Mouse (Mus musculus) limb, embryonic 15.5 days (tissue): ENCODE measurements around the gene Sh3bgrl3. TPM values are rescaled to one million over a fixed set of nuclear protein-coding genes. Genes with fewer than 3 reads are reported as not detected.

Experiments
- ATAC-seq: fragments of 200-750 bp; cut with Nextera tagmentation; 2 replicates; pipeline ENCODE4 v1.8.0; 2017; ENCODE audit warnings: low read depth, moderate TSS enrichment; ENCODE audit not compliant: insufficient number of reproducible peaks, low FRiP score, low TSS enrichment
- H3K27ac ChIP-seq: fragments of 300-500 bp; sonication (generic); 2 replicates; pipeline ENCODE4 v1.5.1; 2015; ENCODE audit warnings: moderate library complexity, mild to moderate bottlenecking, inconsistent platforms
- H3K27me3 ChIP-seq: fragments of 300-500 bp; sonication (generic); 2 replicates; pipeline ENCODE4 v1.6.1; 2015; ENCODE audit warnings: inconsistent platforms
- H3K36me3 ChIP-seq: fragments of 300-500 bp; sonication (generic); 2 replicates; pipeline ENCODE4 v1.6.1; 2015; ENCODE audit warnings: inconsistent platforms
- H3K4me1 ChIP-seq: fragments of 300-500 bp; sonication (generic); 2 replicates; pipeline ENCODE4 v1.6.1; 2015; ENCODE audit warnings: inconsistent platforms
- H3K4me2 ChIP-seq: fragments of 300-500 bp; sonication (generic); 2 replicates; pipeline ENCODE4 v1.6.1; 2015; ENCODE audit warnings: mild to moderate bottlenecking, inconsistent platforms
- H3K4me3 ChIP-seq: fragments of 300-500 bp; sonication (generic); 2 replicates; pipeline ENCODE4 v1.5.1; 2015; ENCODE audit warnings: mild to moderate bottlenecking, inconsistent platforms
- H3K9ac ChIP-seq: fragments of 300-500 bp; sonication (generic); 2 replicates; pipeline ENCODE4 v1.6.1; 2015; ENCODE audit warnings: inconsistent platforms
- H3K9me3 ChIP-seq: fragments of 300-500 bp; sonication (generic); 2 replicates; pipeline ENCODE4 v1.6.1; 2016; ENCODE audit warnings: inconsistent platforms
- WGBS: fragments of 180-500 bp; shearing (Covaris S2); methylation state at CpG from one replicate; pipeline ENCODE4 v1.1.7; 2015; 5-methylcytosine and 5-hydroxymethylcytosine counted together
- polyA plus RNA-seq: library from polyadenylated mRNA; unstranded; fragments of >200 nt; fragmentation: Nextera tagmentation; extraction: Ambion mirVana; gene quantifications from 2 replicates; pipeline ENCODE4 v1.2.1, GENCODE M21; 2015

Sh3bgrl3 gene
- polyA plus RNA-seq, 1 experiment from 2014 or later: 496 TPM

- WGBS: 4% methylated on average over 21 of the region's 21 CpGs
- H3K36me3 ChIP-seq: no peaks in the 10 kb centered on the region
- no peak overlapping the region for H3K27ac ChIP-seq
- peak overlapping the region; percentile 73 for H3K4me3 ChIP-seq
- ATAC-seq: no peak
- 0 out of 2 replicates have a peak, but pooled peaks cover 6% of the 10 kb centered on the region for H3K4me1 ChIP-seq
- peak overlapping the region; percentile 66 for H3K4me2 ChIP-seq
- H3K27me3 ChIP-seq: no peaks in the 10 kb centered on the region
- peak overlapping the region; percentile 62 for H3K9ac ChIP-seq
- H3K9me3 ChIP-seq: no peaks in the 10 kb centered on the region
These were observed 25.9 kb downstream of the Sh3bgrl3 start for GRCm38 (mm10) chr4:134102742-134103119.

DNA sequence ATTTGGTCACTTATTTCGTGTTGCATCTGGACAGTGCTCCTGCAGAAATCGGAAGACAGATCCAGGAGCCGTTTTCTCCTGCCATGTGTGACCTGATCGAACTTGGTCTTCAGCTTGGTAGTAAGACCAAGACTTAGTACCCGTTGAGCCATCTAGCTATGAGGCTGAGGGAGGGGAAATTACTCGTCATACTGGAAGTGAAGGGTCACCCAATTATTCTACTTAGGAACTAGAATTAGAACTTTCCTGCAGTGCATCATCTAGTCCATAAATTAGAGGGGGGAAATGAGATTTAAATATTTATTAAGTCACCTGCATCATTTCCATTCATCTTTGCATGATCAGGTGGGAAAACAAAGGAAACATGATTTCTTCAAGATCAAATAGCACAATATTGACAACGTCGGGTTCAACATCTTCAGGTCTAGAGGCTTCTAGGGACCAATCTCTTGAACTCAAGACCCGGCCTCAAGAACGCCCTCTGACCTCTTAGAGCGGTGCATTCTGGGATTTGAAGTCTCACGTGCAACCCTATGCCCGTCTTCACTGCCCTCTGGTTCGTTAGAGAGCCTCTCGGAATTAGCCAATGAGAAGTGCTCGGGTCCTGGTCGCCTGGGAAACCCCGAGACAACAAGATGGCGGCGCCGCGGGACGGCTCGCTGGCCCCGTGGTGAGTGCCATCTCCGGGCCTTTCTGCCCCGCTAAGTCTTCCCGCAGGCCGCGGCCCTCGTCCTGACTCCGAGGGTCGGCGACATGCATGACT is 26.4 kb downstream of the Sh3bgrl3 start, which contains the start of gene Ubxn11:
Gene Ubxn11, plus strand, starts transcription at position 592 of the 763 bp plus-strand sequence.
- Histone ChIP-seq H3K4me1 (0 out of 2 replicates have a peak, but pooled peaks cover 6% of the 10 kb centered on the region), H3K9ac (peak within 1 kb of the TSS; percentile 62), H3K36me3 (no peaks in the 10 kb centered on the region), H3K27ac (no peak within 1 kb of the TSS), H3K27me3 (no peaks in the 10 kb centered on the region), H3K4me2 (peak within 1 kb of the TSS; percentile 66), H3K9me3 (no peaks in the 10 kb centered on the region), H3K4me3 (peak within 1 kb of the TSS; percentile 73)
- ATAC-seq: peak; percentile 91
- 17% methylated on average over 34 of the region's 34 CpGs for WGBS

DNA sequence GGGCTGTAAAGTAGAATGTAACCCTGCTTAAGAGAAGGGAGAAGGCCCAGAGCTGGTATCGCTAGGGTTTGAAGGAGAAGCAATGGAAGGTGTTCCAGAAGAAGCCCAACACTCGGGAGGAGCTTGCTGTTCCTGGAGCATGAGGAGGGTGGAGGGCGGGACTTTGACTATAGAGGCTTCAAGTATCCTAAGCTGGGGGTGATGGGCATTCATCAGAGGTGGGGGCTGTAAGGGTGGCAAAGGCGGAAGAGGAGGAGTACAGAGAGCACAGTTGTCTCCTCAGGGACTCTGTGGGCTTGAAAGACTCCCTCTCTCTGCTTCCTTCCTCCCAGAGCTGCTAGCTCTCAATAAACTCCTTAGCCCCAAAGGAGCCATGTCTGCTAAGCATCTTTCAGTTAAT is 28.3 kb downstream of the Sh3bgrl3 start:
- H3K9ac ChIP-seq: no peak overlapping the region
- H3K4me3 ChIP-seq: no peak overlapping the region
- no peak overlapping the region for H3K4me2 ChIP-seq
- no peak for ATAC-seq
- WGBS: 80% methylated on average over 4 of the region's 4 CpGs
- H3K27ac ChIP-seq: no peak overlapping the region
- 0 out of 2 replicates have a peak, but pooled peaks cover 6% of the 10 kb centered on the region for H3K4me1 ChIP-seq
- no peaks in the 10 kb centered on the region for H3K36me3 ChIP-seq
- no peaks in the 10 kb centered on the region for H3K27me3 ChIP-seq
- no peaks in the 10 kb centered on the region for H3K9me3 ChIP-seq

DNA sequence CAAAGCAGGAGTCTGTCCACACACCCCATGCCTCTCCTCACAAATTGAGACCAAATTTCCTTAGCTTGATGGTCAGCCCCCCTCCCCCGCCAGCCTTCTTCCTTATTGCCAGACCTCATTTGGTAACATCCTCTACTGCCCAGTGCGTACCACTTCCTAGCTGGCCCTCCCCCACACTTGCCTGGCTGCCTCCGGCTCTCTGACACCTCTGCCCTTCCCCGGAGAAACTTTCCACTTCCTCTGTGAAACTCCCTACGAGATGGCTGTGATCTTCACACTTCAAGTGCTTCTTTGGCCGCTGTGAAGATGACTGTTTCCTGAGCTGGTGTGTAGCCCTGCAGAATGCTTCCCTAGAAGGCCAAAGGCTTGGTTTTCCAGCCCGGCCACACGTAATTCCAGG is 30.0 kb downstream of the Sh3bgrl3 start:
- 0 out of 2 replicates have a peak, but pooled peaks cover 6% of the 10 kb centered on the region for H3K4me1 ChIP-seq
- ATAC-seq: no peak
- WGBS: 33% methylated on average over 8 of the region's 8 CpGs

GRCm38 (mm10) chr4:134097015-134097608 is 31.5 kb downstream of the Sh3bgrl3 start:
- H3K9ac ChIP-seq: no peak overlapping the region
- WGBS: 72% methylated on average over 5 of the region's 5 CpGs
- ATAC-seq: no peak

More for the DNA sequence above, 30.0 kb downstream of the Sh3bgrl3 start:
- H3K9ac ChIP-seq: no peak overlapping the region
- no peak overlapping the region for H3K4me2 ChIP-seq
- no peaks in the 10 kb centered on the region for H3K36me3 ChIP-seq
- no peaks in the 10 kb centered on the region for H3K9me3 ChIP-seq
- H3K4me3 ChIP-seq: no peak overlapping the region
- H3K27ac ChIP-seq: no peak overlapping the region
- no peaks in the 10 kb centered on the region for H3K27me3 ChIP-seq

DNA sequence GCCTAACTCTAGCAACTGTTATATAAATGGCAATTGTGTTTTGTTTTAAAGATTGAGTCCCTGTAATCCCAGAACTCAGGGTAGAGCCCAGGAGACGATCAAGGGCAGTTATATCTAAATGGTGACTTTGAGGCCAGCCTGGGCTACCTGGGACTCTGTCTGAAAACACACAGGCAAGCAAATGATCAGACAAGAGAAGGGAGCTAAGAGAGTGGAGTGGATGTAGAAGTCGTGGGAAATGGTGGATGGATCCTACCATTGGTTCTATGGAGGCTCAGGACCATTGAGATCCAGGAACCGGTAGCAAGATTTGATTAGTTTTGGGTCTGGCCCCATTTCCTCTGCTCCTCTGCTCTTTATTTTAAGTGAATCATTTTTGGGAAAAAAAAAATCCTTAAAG is 32.5 kb downstream of the Sh3bgrl3 start:
- no peaks in the 10 kb centered on the region for H3K27me3 ChIP-seq
- WGBS: 83% methylated on average over 3 of the region's 3 CpGs
- H3K4me2 ChIP-seq: no peak overlapping the region
- H3K27ac ChIP-seq: no peak overlapping the region
- no peak overlapping the region for H3K4me3 ChIP-seq
- no peaks in the 10 kb centered on the region for H3K9me3 ChIP-seq
- no peaks in the 10 kb centered on the region for H3K36me3 ChIP-seq
- H3K9ac ChIP-seq: no peak overlapping the region
- no peaks in the 10 kb centered on the region for H3K4me1 ChIP-seq
- no peak for ATAC-seq

More at GRCm38 (mm10) chr4:134097015-134097608, 31.5 kb downstream of the Sh3bgrl3 start:
- Histone ChIP-seq H3K4me2 (no peak overlapping the region), H3K4me3 (no peak overlapping the region), H3K27ac (no peak overlapping the region), H3K36me3 (no peaks in the 10 kb centered on the region), H3K9me3 (no peaks in the 10 kb centered on the region), H3K4me1 (no peaks in the 10 kb centered on the region), H3K27me3 (no peaks in the 10 kb centered on the region)

- no peaks in the 10 kb centered on the region for H3K4me1 ChIP-seq
- no peaks in the 10 kb centered on the region for H3K27me3 ChIP-seq
- no peaks in the 10 kb centered on the region for H3K36me3 ChIP-seq
- ATAC-seq: no peak
- H3K9ac ChIP-seq: no peak within 1 kb of the TSS
- H3K4me2 ChIP-seq: no peak within 1 kb of the TSS
- no peak within 1 kb of the TSS for H3K4me3 ChIP-seq
- H3K27ac ChIP-seq: no peak within 1 kb of the TSS
- 57% methylated on average over 3 of the region's 3 CpGs for WGBS
- no peaks in the 10 kb centered on the region for H3K9me3 ChIP-seq
These were observed 33.6 kb downstream of the Sh3bgrl3 start, which contains the start of gene Cd52 for GRCm38 (mm10) chr4:134094923-134095547. Gene Cd52 (minus strand): TSS chr4:134095082.

DNA sequence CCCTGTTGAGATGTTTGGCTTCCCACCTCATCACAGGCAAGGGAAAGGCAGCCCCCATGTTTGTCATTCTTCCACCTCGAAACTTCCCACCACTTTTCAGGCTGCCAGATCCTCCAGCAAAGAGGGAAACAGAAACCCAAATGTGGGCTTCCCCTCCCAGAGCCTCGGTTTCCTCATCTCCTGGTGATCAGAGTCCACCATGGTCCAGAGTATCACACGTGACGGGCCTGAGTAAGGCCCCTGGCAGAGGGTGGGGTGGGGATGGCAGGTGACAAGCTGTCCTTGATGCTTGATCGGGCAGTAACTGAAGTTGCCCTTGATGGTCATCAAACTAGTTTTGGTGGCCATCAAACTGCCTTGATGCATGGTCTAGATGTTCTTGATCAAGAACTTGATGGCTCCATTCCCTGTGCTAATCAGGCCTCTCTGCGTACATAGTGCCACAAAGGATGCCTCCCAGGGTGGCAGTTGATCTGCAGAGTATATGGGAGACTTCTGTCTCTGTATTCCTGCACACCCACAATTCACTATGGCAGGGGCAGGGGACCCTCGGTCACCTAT is 34.5 kb downstream of the Sh3bgrl3 start:
- H3K36me3 ChIP-seq: no peaks in the 10 kb centered on the region
- H3K4me3 ChIP-seq: no peak overlapping the region
- no peaks in the 10 kb centered on the region for H3K27me3 ChIP-seq
- H3K4me2 ChIP-seq: no peak overlapping the region
- H3K9me3 ChIP-seq: no peaks in the 10 kb centered on the region
- no peak overlapping the region for H3K27ac ChIP-seq
- no peaks in the 10 kb centered on the region for H3K4me1 ChIP-seq
- H3K9ac ChIP-seq: no peak overlapping the region
- 81% methylated on average over 7 of the region's 7 CpGs for WGBS
- no peak for ATAC-seq

GRCm38 (mm10) chr4:134092382-134093288 is 36.0 kb downstream of the Sh3bgrl3 start:
- H3K4me3 ChIP-seq: no peak overlapping the region
- H3K36me3 ChIP-seq: no peaks in the 10 kb centered on the region
- ATAC-seq: no peak; the same call in 1 of the 2 replicates
- no peaks in the 10 kb centered on the region for H3K27me3 ChIP-seq
- H3K9me3 ChIP-seq: no peaks in the 10 kb centered on the region
- H3K4me1 ChIP-seq: no peaks in the 10 kb centered on the region
- no peak overlapping the region for H3K27ac ChIP-seq
- no peak overlapping the region for H3K4me2 ChIP-seq
- 69% methylated on average over 6 of the region's 6 CpGs for WGBS
- no peak overlapping the region for H3K9ac ChIP-seq

- Histone ChIP-seq H3K9me3 (no peaks in the 10 kb centered on the region), H3K4me1 (no peaks in the 10 kb centered on the region)
These were observed 37.4 kb downstream of the Sh3bgrl3 start for GRCm38 (mm10) chr4:134091225-134091529.

GRCm38 (mm10) chr4:134090521-134091224 is 37.9 kb downstream of the Sh3bgrl3 start:
- Histone ChIP-seq H3K36me3 (no peaks in the 10 kb centered on the region), H3K27me3 (no peaks in the 10 kb centered on the region), H3K4me1 (no peaks in the 10 kb centered on the region), H3K27ac (no peak overlapping the region), H3K9me3 (no peaks in the 10 kb centered on the region), H3K4me3 (no peak overlapping the region), H3K9ac (no peak overlapping the region), H3K4me2 (no peak overlapping the region)
- ATAC-seq: no peak
- WGBS: 78% methylated on average over 16 of the region's 16 CpGs

More at GRCm38 (mm10) chr4:134091225-134091529, 37.4 kb downstream of the Sh3bgrl3 start:
- no peaks in the 10 kb centered on the region for H3K36me3 ChIP-seq
- ATAC-seq: no peak
- H3K27ac ChIP-seq: no peak overlapping the region
- H3K4me2 ChIP-seq: no peak overlapping the region
- H3K4me3 ChIP-seq: no peak overlapping the region
- H3K9ac ChIP-seq: no peak overlapping the region
- no peaks in the 10 kb centered on the region for H3K27me3 ChIP-seq
- WGBS: 82% methylated on average over 6 of the region's 6 CpGs
